Mouse (Mus musculus) c-Kit-positive CD71-positive TER-119-positive erythroid progenitor cells, embryonic 14.5 days (primary cell): ENCODE results near the gene Acadsb.
"Not testable (repeated sequence)": the region's sequence is repeated elsewhere in the genome, so short reads cannot be mapped to it uniquely, and the experiment has no call there.

ENCODE experiments used
- DNase-seq: peaks from one replicate; pipeline ENCODE4 v3.0.0-alpha.2; 2013; ENCODE audit warnings: low spot score

Acadsb gene

DNA sequence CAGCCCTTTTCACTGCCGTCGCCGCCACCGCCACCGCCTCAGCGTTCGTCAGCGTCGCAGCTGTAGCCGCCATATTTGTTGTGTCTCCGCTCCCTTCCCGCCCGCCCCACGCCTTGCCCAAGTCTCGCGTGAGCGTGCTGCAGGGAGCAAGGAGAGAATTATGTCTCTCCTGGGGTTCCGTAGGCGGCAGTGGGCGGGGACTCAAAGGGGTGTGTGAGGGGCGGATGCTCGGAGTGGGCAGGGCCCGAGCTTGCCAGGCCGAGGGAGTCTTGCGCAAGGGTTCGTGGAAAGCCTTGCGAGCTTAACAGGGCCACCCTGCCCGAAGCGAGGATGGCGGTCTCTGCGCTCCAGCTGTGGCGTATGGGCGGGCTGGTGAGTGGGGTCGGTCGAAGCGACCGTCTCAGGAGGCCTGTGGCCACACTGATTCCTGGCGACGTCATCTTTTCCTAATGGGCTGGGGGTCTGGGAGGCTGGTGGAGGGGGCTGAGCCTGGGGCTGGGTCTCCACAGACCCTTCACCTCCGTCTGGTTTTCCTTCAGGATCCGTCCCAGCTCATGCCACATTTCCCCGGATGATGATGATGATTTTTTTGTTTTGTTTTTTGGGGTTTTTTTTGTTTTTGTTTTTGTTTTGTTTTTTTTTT, at the start of gene Acadsb, which contains the start of gene Ikzf5:
Gene Acadsb (plus strand): TSS at position 186 of the 643 bp plus-strand sequence.
Gene Ikzf5 (minus strand): TSS at position 106 of the 643 bp plus-strand sequence.
- peak; percentile 99 for DNase-seq

- no peak for DNase-seq
Measured at GRCm38 (mm10) chr7:131362269-131362614, 48.2 kb upstream of the Acadsb start.

DNA sequence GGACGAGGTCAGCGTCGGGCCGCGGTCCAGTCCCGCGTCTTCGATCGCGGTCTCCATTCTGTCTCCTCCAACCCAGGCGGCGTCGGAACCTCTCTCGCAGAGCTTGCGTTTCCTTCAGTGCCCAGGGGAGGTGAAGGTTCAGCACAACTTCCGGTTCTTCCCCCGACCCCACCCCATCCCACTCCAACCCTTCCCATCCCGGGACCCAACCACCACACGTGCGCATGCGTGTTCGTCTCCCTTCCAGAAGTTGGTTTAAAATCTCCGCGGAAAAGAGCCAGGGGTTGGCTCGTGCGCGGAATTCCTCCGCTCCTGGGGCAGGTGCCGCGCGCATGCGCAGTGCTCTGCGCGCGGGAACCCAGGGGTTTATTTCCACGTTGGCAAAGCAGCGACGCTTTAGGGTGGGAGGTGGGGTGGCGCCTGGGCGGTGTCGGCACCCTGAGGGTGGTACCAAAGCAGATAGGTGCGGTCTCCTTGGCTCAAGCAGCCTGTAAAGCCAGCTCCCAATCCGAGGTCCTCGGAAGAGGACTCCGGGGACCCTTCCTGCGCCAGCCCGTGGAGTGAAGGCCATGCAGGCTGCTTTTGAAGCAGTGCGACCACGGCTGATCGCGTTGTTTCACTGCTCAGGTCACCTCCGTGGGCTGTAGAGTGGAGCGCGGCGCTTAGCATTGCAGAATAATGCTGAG, 47.6 kb upstream of the Acadsb start, which contains the start of gene 2310057M21Rik:
Gene 2310057M21Rik (minus strand): TSS at position 145 of the 686 bp plus-strand sequence.
- DNase-seq = peak; percentile 87

DNA sequence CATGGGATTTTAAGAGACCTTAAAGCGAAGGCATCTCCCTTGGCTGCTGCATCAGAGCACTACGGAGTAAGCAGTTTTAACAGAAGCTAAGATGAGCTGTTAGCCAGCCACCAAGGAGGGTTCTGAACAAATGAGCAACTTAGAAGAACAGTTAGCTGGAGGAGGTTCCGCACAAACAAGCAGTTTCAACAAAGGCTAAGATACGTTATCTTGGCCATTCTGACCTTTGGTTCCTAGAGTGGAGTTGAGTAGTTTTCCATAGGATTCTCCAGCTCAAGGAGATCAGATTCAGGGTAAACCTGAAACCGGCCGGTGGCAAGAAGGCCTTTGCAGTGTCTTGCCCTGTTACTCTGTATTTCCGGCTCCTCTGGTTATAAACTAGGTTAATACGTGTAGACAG, 46.3 kb upstream of the Acadsb start:
- DNase-seq = no peak

DNA sequence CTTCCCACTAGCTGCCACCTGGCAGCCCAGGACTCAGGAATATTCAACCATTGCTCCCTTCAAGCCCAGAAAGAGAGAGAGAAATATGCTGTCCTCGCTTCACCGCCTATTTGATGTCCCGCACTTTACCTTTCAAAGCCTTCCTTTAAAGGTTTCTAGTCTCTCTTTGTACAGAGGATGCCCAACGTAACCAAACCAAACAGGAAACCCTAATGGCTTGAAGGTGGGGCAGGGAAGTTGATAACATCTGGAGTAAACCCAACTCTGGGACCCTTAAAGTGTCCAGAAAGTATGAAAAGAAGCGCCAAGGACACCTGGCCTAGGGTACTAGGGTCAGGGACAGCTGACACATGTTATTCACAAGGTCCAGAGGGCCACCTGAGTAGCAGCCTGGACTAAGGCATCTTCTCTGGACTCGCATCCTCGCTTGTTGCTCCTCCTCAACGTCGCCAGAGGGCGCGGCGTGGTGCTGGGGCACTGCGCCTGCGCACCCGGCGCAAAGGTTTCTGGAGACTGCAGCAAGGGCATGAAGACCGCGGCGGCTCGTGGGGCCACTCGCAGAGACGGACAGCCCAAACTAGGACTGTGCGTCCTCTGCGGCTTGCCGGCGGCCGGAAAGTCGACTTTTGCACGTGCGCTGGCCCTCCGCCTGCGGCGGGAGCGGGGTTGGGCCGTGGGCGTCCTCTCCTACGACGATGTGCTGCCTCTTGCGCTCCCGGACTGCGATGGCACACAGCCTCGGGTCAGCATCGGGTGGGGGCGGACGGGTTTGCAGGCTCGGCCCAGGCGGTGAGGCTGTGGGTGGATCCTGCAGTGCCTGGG, 39.5 kb upstream of the Acadsb start, which contains the start of gene Pstk:
Gene Pstk (plus strand): TSS at position 494 of the 822 bp plus-strand sequence.
- DNase-seq = peak; percentile 88

DNA sequence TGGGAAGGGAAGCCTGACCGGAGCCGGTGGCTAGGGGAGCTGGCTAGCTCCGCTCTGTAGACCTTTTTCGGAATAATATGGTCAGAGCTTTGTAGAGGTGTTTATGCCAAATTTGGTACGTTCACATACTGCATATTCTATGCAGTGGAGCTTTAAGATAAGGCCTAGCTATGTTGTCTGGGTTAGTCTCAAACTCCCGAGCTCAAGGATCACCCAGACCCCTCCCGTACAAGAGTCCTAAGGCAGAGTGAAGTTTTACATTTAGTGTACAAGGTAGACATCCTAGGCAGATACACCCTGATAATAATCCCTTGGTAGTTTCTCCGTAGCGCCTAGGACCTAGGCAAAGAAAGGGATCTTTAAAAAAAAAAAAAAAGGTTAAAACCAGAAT, 38.9 kb upstream of the Acadsb start:
- no peak for DNase-seq

DNA sequence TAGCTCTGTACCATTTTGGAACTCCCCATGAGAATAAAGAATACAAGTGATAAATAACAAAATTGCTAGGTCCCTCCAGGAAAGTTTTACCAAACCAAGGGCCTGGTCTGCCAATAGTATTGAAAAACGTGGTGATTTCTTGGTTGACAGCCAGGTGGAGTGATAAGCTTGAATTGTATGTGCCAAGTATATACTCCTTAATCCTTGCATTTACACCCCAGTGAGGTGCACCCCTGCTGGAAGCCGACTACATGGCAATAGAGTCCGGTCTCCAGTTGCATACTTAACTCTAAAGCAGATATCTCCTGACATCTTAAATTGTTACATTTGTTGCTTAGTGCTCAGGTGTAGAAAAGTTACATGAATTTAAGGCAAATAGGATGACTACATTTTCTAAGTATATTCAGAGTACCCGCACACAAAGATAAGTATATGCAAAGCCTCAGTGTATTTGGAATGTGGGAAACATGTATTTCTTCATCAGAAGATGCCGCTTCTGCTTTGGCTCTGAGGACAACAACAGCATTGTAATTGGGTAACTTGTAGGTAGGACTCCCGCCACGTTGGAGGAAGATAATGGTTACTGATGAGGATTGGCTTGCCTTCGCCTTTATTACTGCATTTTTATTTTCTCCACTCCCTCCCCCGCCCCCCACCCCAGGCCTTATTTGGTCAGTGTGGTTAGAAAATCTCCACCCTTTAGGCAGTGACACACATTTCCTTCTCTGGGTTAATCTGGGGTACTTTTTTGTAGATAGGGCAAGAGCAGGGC, 38.3 kb upstream of the Acadsb start:
- peak; percentile 41 for DNase-seq

DNA sequence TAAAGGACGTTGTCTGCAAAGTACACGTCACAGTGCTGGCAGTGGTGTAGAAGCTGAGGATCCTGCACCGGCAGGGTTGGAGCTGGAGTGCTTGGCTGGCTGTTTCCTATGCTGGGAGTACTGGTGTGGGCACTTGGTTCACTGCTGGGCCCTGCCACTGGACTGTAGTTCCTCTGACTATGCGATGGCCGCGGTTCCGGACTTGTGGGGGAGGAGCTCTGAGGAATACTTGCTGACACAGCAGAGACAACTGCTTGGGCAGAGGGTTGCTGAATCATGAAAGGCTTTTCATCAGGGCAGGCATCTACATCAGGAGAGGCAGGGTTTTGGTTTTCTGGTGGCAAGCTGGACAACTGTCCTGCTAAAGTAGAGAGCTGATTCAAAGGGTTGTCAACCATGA, 18.6 kb upstream of the Acadsb start:
- DNase-seq = not testable (repeated sequence)

DNA sequence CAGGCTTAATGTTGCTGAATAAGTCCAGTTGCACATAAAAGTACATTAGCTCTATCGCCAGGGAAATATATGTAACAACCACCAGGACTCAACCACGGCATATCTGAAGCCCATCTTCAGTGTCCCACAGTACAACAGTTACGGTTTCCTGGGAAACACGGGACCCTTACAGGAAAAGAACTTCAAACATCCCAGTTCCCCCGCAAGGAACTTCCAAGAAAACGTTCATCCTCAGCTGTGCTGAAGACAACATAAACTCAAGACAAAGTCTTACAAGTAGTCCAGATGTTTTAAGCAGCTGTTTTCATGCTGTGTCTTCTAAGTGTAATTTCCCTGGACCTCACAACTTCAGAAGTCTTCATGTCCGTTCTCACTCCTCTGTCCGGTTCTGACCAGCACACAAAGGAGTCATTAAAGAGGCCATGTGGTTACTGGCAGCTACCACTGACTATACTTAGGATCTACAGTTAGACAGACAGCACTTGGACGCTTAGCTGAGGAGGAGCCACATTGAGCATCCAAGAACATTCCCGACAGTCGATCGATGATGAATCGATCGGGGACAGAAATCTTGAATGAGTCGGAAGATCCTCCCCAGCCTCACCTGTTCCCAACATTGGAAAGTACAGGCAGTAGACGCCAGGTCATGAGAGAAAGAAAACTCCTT, 947 bp upstream of the Acadsb start:
- peak; percentile 59 for DNase-seq

DNA sequence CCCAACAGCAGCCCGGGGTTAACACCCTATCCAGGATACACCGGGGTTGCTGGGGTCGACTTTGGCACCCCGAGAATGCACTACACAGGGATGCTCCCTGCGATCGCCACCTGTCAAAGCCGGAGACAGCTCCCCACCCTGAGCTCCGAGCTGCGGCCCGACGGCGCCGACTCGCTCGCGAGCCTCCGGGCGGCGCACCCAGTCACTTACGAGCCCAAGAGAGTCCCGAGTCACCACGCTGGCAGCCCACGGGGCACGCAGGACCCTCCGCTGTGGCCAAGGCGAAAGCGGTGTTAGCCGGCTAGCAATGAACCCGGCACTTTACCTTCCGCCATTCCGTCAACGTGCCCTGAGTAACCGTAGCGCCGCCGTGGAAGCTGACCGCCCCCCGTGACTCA, 414 bp upstream of the Acadsb start:
- peak; percentile 28 for DNase-seq

DNA sequence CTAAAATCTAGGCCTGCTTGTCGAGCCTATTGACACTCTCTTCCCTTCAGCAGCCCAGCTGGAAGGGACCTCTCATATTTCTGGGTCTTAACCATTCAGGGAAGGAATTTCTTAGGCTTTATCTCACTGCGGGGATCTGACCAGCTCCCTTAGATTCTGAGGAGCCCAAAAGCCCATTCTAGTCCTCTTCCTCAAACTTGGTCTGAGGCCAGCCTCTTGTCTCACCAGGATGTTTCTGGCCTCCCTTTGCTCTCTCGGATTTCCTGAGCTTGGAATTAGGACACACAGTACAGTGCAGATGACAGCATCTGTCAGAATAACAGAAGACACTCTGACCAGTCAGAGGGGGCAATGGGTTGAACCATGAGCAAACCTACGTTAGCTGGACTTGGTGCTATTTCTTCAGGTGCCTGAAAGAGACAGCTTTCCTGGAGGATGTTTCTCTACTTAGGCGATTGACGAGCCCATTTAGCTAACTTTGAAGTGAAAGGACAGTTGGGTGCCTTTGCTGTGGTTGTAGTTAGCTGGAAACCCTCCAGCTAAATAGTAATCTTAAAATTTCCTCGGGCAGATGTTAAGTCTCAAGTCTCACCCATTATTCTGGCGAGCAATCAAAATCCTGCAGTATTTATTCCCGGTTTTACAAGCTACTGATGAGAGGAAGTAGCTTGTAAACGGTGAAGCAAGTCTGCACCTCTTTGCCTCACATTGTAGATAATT, 980 bp downstream of the Acadsb start:
- no peak for DNase-seq

DNA sequence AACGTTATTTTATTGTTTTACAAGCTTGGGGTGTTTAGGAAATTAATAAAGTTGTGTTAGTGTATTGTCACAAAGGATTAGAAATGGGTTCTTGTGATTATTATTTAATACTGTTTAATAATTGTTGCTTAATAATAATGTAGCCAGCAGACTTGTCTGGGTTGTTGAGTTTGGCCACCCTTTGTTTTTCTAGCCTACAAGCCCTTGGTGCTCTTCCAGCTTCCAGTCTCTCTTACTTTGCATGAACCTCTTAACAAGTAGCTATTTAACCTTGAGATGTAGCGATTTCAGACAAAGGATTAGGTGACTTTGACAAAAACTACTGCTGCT, 1.5 kb downstream of the Acadsb start:
- DNase-seq = no peak

DNA sequence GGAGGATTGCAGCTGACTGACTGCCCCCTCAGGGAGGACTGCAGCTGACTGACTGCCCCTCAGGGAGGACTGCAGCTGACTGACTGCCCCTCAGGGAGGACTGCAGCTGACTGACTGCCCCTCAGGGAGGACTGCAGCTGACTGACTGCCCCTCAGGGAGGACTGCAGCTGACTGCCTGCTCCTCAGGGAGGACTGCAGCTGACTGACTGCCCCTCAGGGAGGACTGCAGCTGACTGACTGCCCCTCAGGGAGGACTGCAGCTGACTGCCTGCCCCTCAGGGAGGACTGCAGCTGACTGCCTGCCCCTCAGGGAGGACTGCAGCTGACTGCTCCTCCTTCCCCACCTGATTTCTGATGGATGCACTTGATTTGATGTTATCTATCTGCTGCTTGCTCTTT, 6.3 kb downstream of the Acadsb start:
- DNase-seq = not testable (repeated sequence)

GRCm38 (mm10) chr7:131417605-131418004, 7.2 kb downstream of the Acadsb start:
- DNase-seq = no peak

- DNase-seq = peak; percentile 73
Measured at GRCm38 (mm10) chr7:131424912-131425311, 14.5 kb downstream of the Acadsb start.

DNA sequence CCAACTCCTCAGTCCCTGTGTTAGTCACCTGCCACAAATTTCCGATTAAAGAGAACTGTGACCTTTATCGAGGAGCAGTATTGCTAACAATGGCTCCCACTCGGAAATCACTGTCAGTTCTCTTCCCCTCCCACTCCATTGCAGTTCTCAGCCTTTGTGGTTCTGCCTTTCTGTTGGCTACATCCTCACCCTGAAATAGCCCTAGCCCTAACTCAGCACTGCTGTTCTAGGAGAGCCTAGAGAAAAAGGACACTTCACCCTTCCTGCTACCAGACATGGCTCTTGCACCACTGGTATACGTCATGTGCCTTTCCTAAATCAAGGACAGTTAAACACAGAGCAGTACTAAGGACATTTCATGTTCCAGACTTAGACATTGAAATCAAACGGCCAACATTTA, 16.9 kb downstream of the Acadsb start:
- no peak for DNase-seq

- DNase-seq = no peak
Measured at GRCm38 (mm10) chr7:131432244-131432643, 21.8 kb downstream of the Acadsb start.

DNA sequence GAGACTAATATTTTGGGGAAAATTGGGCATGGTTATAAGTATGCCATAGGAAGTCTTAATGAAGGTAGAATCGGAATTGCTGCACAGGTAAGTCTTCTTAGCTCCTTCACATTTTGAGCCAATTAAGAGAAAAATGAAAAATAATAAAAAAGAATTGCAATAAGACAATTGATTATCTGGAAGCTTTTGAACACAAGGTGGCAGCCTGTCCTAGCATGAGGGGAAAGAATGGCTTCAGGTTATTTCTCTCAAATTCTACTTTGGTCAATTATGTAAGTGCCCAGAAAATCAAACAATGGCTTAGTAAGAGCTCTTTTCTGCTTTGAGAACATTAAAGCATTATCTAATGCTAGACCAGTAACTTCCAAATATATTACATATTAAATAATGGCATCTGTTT, 23.9 kb downstream of the Acadsb start:
- no peak for DNase-seq

DNA sequence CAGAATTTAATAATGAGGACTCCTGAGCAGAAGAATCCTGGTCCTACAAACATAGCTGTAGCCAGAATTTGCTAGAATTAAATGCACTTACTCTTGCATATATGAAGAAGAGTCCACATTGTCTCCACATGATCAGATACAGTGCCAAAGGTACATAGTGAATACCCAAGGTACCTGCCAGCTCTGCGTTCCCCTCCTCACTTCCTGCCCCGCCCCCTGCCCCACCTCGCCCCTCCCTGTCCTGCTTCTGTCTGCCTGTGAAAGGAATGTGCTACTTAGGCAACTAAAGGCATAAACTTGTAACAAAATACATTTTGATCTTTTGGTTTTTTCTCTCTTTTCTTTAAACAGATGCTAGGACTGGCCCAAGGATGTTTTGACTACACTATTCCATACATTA, 26.6 kb downstream of the Acadsb start:
- no peak for DNase-seq

- no peak for DNase-seq
Measured at GRCm38 (mm10) chr7:131456714-131457113, 46.3 kb downstream of the Acadsb start.

DNA sequence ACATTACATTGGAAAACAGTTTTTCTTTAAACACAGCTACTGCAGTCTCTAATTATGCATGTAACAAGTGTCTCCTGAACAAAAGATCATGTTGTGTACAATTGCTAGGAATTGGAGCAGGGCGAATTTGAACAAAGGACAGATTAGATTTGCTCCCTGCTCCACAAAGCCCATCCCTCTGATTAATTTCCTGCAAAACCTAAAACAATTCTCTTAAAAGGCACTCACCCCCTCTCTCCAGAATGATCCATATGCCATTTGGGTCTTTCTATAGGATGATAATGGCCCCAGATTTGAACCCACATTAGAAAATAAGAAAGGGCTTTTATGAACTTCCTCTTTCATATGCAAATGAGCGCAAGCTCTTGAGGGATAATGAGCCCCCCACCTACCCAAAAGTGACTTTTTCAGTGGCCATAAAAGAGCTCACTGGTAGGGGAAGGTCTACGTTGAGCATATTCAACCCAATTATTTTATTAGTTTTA, 54.8 kb downstream of the Acadsb start:
- no peak for DNase-seq
